Mouse (Mus musculus) skeletal muscle tissue, adult 2 months (tissue): ENCODE data around the gene Cab39.

ENCODE experiments used
- DNase-seq: peaks from one replicate; pipeline ENCODE4 v3.0.0-alpha.2; 2012; ENCODE audit warnings: low read depth, low spot score

Cab39 gene

GRCm38 (mm10) chr1:85900521-85901333, 107.5 kb downstream of the Cab39 start:
- peak; percentile 35 for DNase-seq
